Mouse (Mus musculus) limb, embryonic 10.5 days (tissue): ENCODE measurements around the gene Odf4. TPM values are rescaled to one million over a fixed set of nuclear protein-coding genes. Genes with fewer than 3 reads are reported as not detected.

ENCODE experiments used
- DNase-seq: peaks from one replicate; pipeline ENCODE4 v3.0.0-alpha.2; 2017; ENCODE audit warnings: low spot score
- H3K27ac ChIP-seq: fragments of 300-500 bp; sonication (generic); 2 replicates; pipeline ENCODE4 v1.5.1; 2016; ENCODE audit warnings: mild to moderate bottlenecking
- H3K27me3 ChIP-seq: fragments of 300-500 bp; sonication (generic); 2 replicates; pipeline ENCODE4 v1.6.1; 2016; ENCODE audit warnings: low read depth, mild to moderate bottlenecking; ENCODE audit not compliant: poor library complexity, severe bottlenecking
- H3K36me3 ChIP-seq: fragments of 300-500 bp; sonication (generic); 2 replicates; pipeline ENCODE4 v1.6.1; 2016; ENCODE audit warnings: mild to moderate bottlenecking, moderate library complexity
- H3K4me1 ChIP-seq: fragments of 300-500 bp; sonication (generic); 2 replicates; pipeline ENCODE4 v1.6.1; 2016
- H3K4me3 ChIP-seq: fragments of 300-500 bp; sonication (generic); 2 replicates; pipeline ENCODE4 v1.5.1; 2016; ENCODE audit warnings: mild to moderate bottlenecking, moderate library complexity
- H3K9me3 ChIP-seq: fragments of 300-500 bp; sonication (generic); replicated peaks from 2 replicates; pipeline ENCODE4 v1.6.1; 2016; ENCODE audit warnings: mild to moderate bottlenecking
- WGBS: fragments of 180-500 bp; shearing (Covaris S2); methylation state at CpG from one replicate; pipeline ENCODE4 v1.1.7; 2016; 5-methylcytosine and 5-hydroxymethylcytosine counted together
- polyA plus RNA-seq: library from polyadenylated mRNA; unstranded; fragments of >200 nt; fragmentation: Nextera tagmentation; extraction: Ambion mirVana; gene quantifications from 2 replicates; pipeline ENCODE4 v1.2.1, GENCODE M21; 2016

The Odf4 gene
- polyA plus RNA-seq, 1 experiment from 2014 or later = not detected

- H3K4me1 ChIP-seq = peaks cover 3% of the 10 kb centered on the region; the same call in 1 of the 2 replicates
- peaks cover 4% of the 10 kb centered on the region; the same call in 1 of the 2 replicates for H3K27me3 ChIP-seq
- no peak for DNase-seq
- WGBS = 88% methylated on average over 5 of the region's 5 CpGs
- H3K4me3 ChIP-seq = no peak overlapping the region
- no peaks in the 10 kb centered on the region for H3K36me3 ChIP-seq
- no peaks in the 10 kb centered on the region for H3K9me3 ChIP-seq
- no peak overlapping the region for H3K27ac ChIP-seq
Measured at GRCm38 (mm10) chr11:68878811-68879210, 48.1 kb downstream of the Odf4 start.

GRCm38 (mm10) chr11:68874841-68875240 lies 52.0 kb downstream of the Odf4 start:
- 0% methylated on average over 2 of the region's 2 CpGs for WGBS
- DNase-seq = peak; percentile 72
- H3K27me3 ChIP-seq = no peaks in the 10 kb centered on the region
- H3K27ac ChIP-seq = no peak overlapping the region
- peaks cover 8% of the 10 kb centered on the region for H3K4me1 ChIP-seq
- no peaks in the 10 kb centered on the region for H3K36me3 ChIP-seq
- no peak overlapping the region for H3K4me3 ChIP-seq
- H3K9me3 ChIP-seq = no peaks in the 10 kb centered on the region

Other genes starting within 250 kb of the Odf4 start
- 138 and 176 TPM in 2 replicates for gene Myh10, start 235.5 kb downstream of the Odf4 start, polyA plus RNA-seq
- gene Ndel1, start 55.2 kb downstream of the Odf4 start, polyA plus RNA-seq = 52.6 and 61.8 TPM in 2 replicates
- 0.04 and 0.09 TPM in 2 replicates for gene Rnf222, start 38.5 kb downstream of the Odf4 start, polyA plus RNA-seq
- gene Rpl26, start 25.5 kb downstream of the Odf4 start, polyA plus RNA-seq = 1,058 and 1,266 TPM in 2 replicates
- 8.0 and 9.0 TPM in 2 replicates for gene Arhgef15, start 30.4 kb upstream of the Odf4 start, polyA plus RNA-seq
- 2.4 and 3.2 TPM in 2 replicates for gene Slc25a35, start 41.0 kb upstream of the Odf4 start, polyA plus RNA-seq
- gene Rangrf, start 48.1 kb upstream of the Odf4 start, polyA plus RNA-seq = 88.6 and 115 TPM in 2 replicates
- 66.5 and 70.0 TPM in 2 replicates for gene Pfas, start 81.4 kb upstream of the Odf4 start, polyA plus RNA-seq
- 103 and 104 TPM in 2 replicates for gene Ctc1, start 88.8 kb upstream of the Odf4 start, polyA plus RNA-seq
- gene Aurkb, start 118.6 kb upstream of the Odf4 start, polyA plus RNA-seq = 214 and 217 TPM in 2 replicates
- 5.3 and 6.0 TPM in 2 replicates for gene Borcs6, start 132.6 kb upstream of the Odf4 start, polyA plus RNA-seq
- gene Tmem107, start 143.7 kb upstream of the Odf4 start, polyA plus RNA-seq = 35.8 and 38.6 TPM in 2 replicates
- 51.1 and 72.1 TPM in 2 replicates for gene Vamp2, start 161.4 kb upstream of the Odf4 start, polyA plus RNA-seq
- 10.3 and 10.8 TPM in 2 replicates for gene Per1, start 168.1 kb upstream of the Odf4 start, polyA plus RNA-seq
- 0.53 and 0.90 TPM in 2 replicates for gene Hes7, start 193.3 kb upstream of the Odf4 start, polyA plus RNA-seq
- 0.15 and 0.29 TPM in 2 replicates for gene 9130213A22Rik, start 195.5 kb upstream of the Odf4 start, polyA plus RNA-seq
- gene Aloxe3, start 198.8 kb upstream of the Odf4 start, polyA plus RNA-seq = 0.28 and 0.39 TPM in 2 replicates
- 0.05 TPM in 1 of 2 replicates, not detected in the other for gene Alox12b, start 229.9 kb upstream of the Odf4 start, polyA plus RNA-seq